Comparison of ENCODE assay signal across 17 mouse cellular contexts in genomic region chr13:70624445-70624844, GRCm38 (mm10).
"Had no signal": no experiment of that assay in that cellular context is flagged by ENCODE, and none has a peak within 500 bp of the region (broad histone marks: within the 10 kb centered on the region; RNA-seq: fewer than 3 reads in every experiment).

No protein-coding gene starts in this region.

- H3K9ac ChIP-seq: lung, embryonic 15.5 days; midbrain, embryonic 13.5 days; midbrain, embryonic 15.5 days; neural tube, embryonic 12.5 days; stomach, embryonic 15.5 days had no signal

- H3K4me3 ChIP-seq: lung, embryonic 15.5 days; megakaryocyte, embryonic 14.5 days; midbrain, embryonic 13.5 days; midbrain, embryonic 15.5 days; neural tube, embryonic 12.5 days; stomach, embryonic 15.5 days had no signal

- ATAC-seq: lung, postnatal 0 days; midbrain, embryonic 13.5 days; midbrain, embryonic 15.5 days had no signal

- DNase-seq: lung, adult 2 months; lung, postnatal 14 days; lung, postnatal 36 days; right cerebral cortex, postnatal 14 days; thymus, adult 2 months; thymus, postnatal 25 days; thymus, postnatal 4 days had no signal

- H3K4me2 ChIP-seq: lung, embryonic 15.5 days; midbrain, embryonic 11.5 days; midbrain, embryonic 13.5 days; midbrain, embryonic 15.5 days; neural tube, embryonic 12.5 days; stomach, embryonic 15.5 days had no signal

- H3K27ac ChIP-seq: lung, embryonic 15.5 days; macrophage; midbrain, embryonic 13.5 days; midbrain, embryonic 15.5 days; neural tube, embryonic 12.5 days; stomach, embryonic 15.5 days; stomach, postnatal 0 days had no signal

- H3K27me3 ChIP-seq: lung, embryonic 15.5 days; megakaryocyte, embryonic 14.5 days; midbrain, embryonic 13.5 days; midbrain, embryonic 15.5 days; neural tube, embryonic 12.5 days; stomach, embryonic 15.5 days had no signal

- H3K4me1 ChIP-seq: lung, embryonic 15.5 days; midbrain, embryonic 13.5 days; midbrain, embryonic 15.5 days; neural tube, embryonic 12.5 days; stomach, embryonic 15.5 days had no signal

- H3K9me3 ChIP-seq: lung, embryonic 15.5 days; megakaryocyte, embryonic 14.5 days; midbrain, embryonic 15.5 days; neural tube, embryonic 12.5 days; stomach, embryonic 15.5 days had no signal
